Mouse (Mus musculus) small intestine, adult 2 months (tissue): ENCODE results near the gene Gm5767.
A peak's percentile ranks its signal among the peaks of the same experiment; 100 is the strongest.

Experiments
- CTCF ChIP-seq: fragments of 200-500 bp; IDR thresholded peaks from 2 replicates; pipeline ENCODE4 v1.5.1; 2012; ENCODE audit warnings: low read depth, mild to moderate bottlenecking, control low read depth, inconsistent platforms, low read length, moderate library complexity, mixed read lengths; ENCODE audit not compliant: insufficient replicate concordance, insufficient read length; ENCODE audit errors: extremely low read depth
- POLR2A ChIP-seq: fragments of 200-500 bp; IDR thresholded peaks from 2 replicates; pipeline ENCODE4 v1.6.1; 2012; ENCODE audit warnings: low read depth, mild to moderate bottlenecking, control low read depth, inconsistent platforms, low read length, moderate library complexity

DNA sequence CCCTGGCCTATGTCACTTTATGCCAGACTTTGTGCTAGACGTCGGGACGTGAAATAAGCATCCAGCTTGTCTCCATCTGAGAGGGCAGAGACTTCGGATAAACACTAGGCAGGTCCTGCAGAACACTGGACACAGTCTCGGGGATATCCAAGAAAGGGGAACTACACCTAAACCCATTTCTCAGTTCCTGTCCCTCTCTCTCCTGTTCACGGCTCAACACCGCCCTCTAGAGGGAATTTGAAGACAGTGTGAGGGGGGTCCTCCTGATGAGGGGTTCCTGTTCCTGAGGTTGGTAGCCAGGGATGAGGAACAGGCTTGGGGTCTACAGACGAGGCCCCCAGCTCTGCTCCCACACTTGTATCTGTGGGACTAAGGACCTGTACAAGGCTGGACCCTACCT is 6.4 kb upstream of the Gm5767 start:
- peak; percentile 78; the same call in 1 of the 2 replicates for TF ChIP-seq CTCF
- TF ChIP-seq POLR2A = no peak
